26 mouse cellular contexts compared by ENCODE assay signal in the genomic region with DNA sequence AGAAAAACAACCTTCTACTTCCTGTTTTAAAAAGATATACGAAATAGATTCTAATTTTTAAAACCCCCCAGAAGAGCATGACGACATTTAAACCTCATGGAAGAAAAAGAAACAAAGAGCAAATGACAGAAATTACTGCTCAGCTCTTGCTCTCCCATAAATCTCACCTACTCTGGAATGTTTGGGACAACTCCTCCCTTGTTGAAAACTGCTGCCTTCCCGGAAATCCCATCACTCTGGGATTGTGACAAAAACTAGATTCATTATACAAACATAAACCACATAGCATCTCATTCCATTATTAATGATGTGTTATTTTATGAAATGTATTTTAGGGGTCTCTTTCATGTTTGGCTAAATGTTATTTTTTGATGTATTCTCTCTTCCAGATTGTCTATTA. TPM values are rescaled to one million over a fixed set of nuclear protein-coding genes. Genes with fewer than 3 reads are reported as not detected.
DNase-seq lines count a peak whose midpoint lies in the region; ATAC-seq and TF ChIP-seq lines count a peak whose summit lies in the region.
"Had no signal": no experiment of that assay in that cellular context is flagged by ENCODE, and none has a peak within 500 bp of the region (broad histone marks: within the 10 kb centered on the region; RNA-seq: fewer than 3 reads in every experiment).

No protein-coding gene starts in this region.

- no peak overlapping the region for H3K9ac ChIP-seq in kidney, embryonic 15.5 days
- H3K9ac ChIP-seq in lung, embryonic 14.5 days = no peak overlapping the region
- H3K9ac ChIP-seq: embryonic facial prominence, embryonic 13.5 days; forebrain, embryonic 12.5 days; forebrain, embryonic 15.5 days; heart, embryonic 12.5 days; heart, embryonic 15.5 days; hindbrain, embryonic 13.5 days had no signal

- no peak overlapping the region for H3K4me2 ChIP-seq in kidney, embryonic 15.5 days
- H3K4me2 ChIP-seq in lung, embryonic 14.5 days = no peak overlapping the region
- H3K4me2 ChIP-seq: embryonic facial prominence, embryonic 13.5 days; forebrain, embryonic 12.5 days; forebrain, embryonic 15.5 days; heart, embryonic 12.5 days; heart, embryonic 15.5 days; hindbrain, embryonic 13.5 days had no signal

- TF ChIP-seq CTCF in lung, embryonic 14.5 days (IDR thresholded peaks at IDR 0.05; ENCODE audit: low read depth) = no peak

- no peaks in the 10 kb centered on the region for H3K36me3 ChIP-seq in kidney, embryonic 15.5 days
- no peaks in the 10 kb centered on the region for H3K36me3 ChIP-seq in lung, embryonic 14.5 days (ENCODE audit: insufficient read depth)
- H3K36me3 ChIP-seq: embryonic facial prominence, embryonic 10.5 days; embryonic facial prominence, embryonic 13.5 days; forebrain, embryonic 12.5 days; forebrain, embryonic 15.5 days; heart, embryonic 12.5 days; heart, embryonic 15.5 days; hindbrain, embryonic 10.5 days; hindbrain, embryonic 13.5 days had no signal

- no peaks in the 10 kb centered on the region for H3K27me3 ChIP-seq in kidney, embryonic 15.5 days
- H3K27me3 ChIP-seq in lung, embryonic 14.5 days (ENCODE audit: insufficient read depth, low read length) = no peaks in the 10 kb centered on the region
- H3K27me3 ChIP-seq: embryonic facial prominence, embryonic 13.5 days; forebrain, embryonic 12.5 days; forebrain, embryonic 15.5 days; hindbrain, embryonic 13.5 days had no signal

- no peak overlapping the region for H3K4me3 ChIP-seq in kidney, embryonic 15.5 days (replicated peaks)
- no peak overlapping the region for H3K4me3 ChIP-seq in lung, embryonic 14.5 days (ENCODE audit: low read depth, low read length)
- H3K4me3 ChIP-seq: embryonic facial prominence, embryonic 10.5 days; embryonic facial prominence, embryonic 13.5 days; erythroblast, embryonic 14.5 days; forebrain, embryonic 12.5 days; forebrain, embryonic 15.5 days; heart, embryonic 12.5 days; heart, embryonic 15.5 days; hindbrain, embryonic 10.5 days; hindbrain, embryonic 13.5 days had no signal

- WGBS in kidney, embryonic 15.5 days = 19% methylated on average over 3 of the region's 3 CpGs
- WGBS in lung, embryonic 14.5 days = 24% methylated on average over 3 of the region's 3 CpGs

- H3K27ac ChIP-seq in kidney, embryonic 15.5 days = no peak overlapping the region
- no peak overlapping the region for H3K27ac ChIP-seq in lung, embryonic 14.5 days (ENCODE audit: low read depth)
- H3K27ac ChIP-seq: embryonic facial prominence, embryonic 10.5 days; embryonic facial prominence, embryonic 13.5 days; forebrain, embryonic 12.5 days; forebrain, embryonic 15.5 days; heart, embryonic 15.5 days; hindbrain, embryonic 10.5 days; hindbrain, embryonic 13.5 days had no signal

- peaks cover 5% of the 10 kb centered on the region for H3K4me1 ChIP-seq in kidney, embryonic 15.5 days
- H3K4me1 ChIP-seq in lung, embryonic 14.5 days (ENCODE audit: insufficient read depth) = peaks cover 7% of the 10 kb centered on the region
- H3K4me1 ChIP-seq: embryonic facial prominence, embryonic 10.5 days; embryonic facial prominence, embryonic 13.5 days; forebrain, embryonic 12.5 days; forebrain, embryonic 15.5 days; heart, embryonic 15.5 days; hindbrain, embryonic 10.5 days; hindbrain, embryonic 13.5 days had no signal

- peak; percentile 17 for DNase-seq in embryo, embryonic 10.5 days (ENCODE audit: low spot score)
- DNase-seq in embryo, embryonic 10 days (ENCODE audit: low spot score) = no peak
- DNase-seq in kidney, adult 18-20 months = no peak
- DNase-seq in lung, embryonic 14.5 days = peak; percentile 63
- no peak for DNase-seq in lung, postnatal 10 days
- DNase-seq in mesoderm, embryonic 11.5 days (ENCODE audit: low read depth, low spot score) = peak; percentile 31
- DNase-seq: adrenal gland, postnatal 10 days; adrenal gland, postnatal 36 days; cerebellum, adult 18-20 months; cerebellum, adult 9-10 months; cerebellum, postnatal 14 days; embryo, embryonic 11 days; gastrocnemius, postnatal 25 days; heart, adult 18-20 months; heart, postnatal 10 days; heart, postnatal 36 days had no signal

- H3K9me3 ChIP-seq in kidney, embryonic 15.5 days (replicated peaks) = no peaks in the 10 kb centered on the region
- H3K9me3 ChIP-seq in lung, embryonic 14.5 days (ENCODE audit: low read depth, low read length) = no peaks in the 10 kb centered on the region
- H3K9me3 ChIP-seq: embryonic facial prominence, embryonic 10.5 days; embryonic facial prominence, embryonic 13.5 days; forebrain, embryonic 12.5 days; forebrain, embryonic 15.5 days; heart, embryonic 12.5 days; heart, embryonic 15.5 days; hindbrain, embryonic 10.5 days; hindbrain, embryonic 13.5 days had no signal

- ATAC-seq in kidney, embryonic 15.5 days (replicated peaks; ENCODE audit: low FRiP score) = peak; percentile 75; the same call in 1 of the 2 replicates
- ATAC-seq in lung, embryonic 14.5 days (ENCODE audit: insufficient read depth) = peak; percentile 80
- ATAC-seq: forebrain, embryonic 15.5 days had no signal

RNA-seq across cellular contexts. Expression of a gene that starts 48.9 kb away (rescaled TPM):
- polyA plus RNA-seq in kidney, embryonic 15.5 days (2015; fragmentation: Nextera tagmentation; extraction: Ambion mirVana) = 20.3 and 20.9 TPM in 2 replicates
- polyA plus RNA-seq in lung, embryonic 14.5 days (2014; fragmentation: Nextera tagmentation; extraction: Ambion mirVana) = 21.3 and 21.9 TPM in 2 replicates
- polyA plus RNA-seq: erythroblast, embryonic 14.5 days had no signal

Comparison
In these comparisons a context has a peak if more than half of its experiments do, and no peak if none do; other contexts are left out.
1. DNase-seq: peak in embryo, embryonic 10.5 days (single experiment), lung, embryonic 14.5 days (single experiment) and mesoderm, embryonic 11.5 days (single experiment); none in embryo, embryonic 10 days (single experiment), kidney, adult 18-20 months (single experiment) and lung, postnatal 10 days (single experiment).